Mouse (Mus musculus) induced T-regulatory cell, adult 2 months (primary cell): Measurements from ENCODE around the gene Tubgcp3.
"Not testable (repeated sequence)": the region's sequence is repeated elsewhere in the genome, so short reads cannot be mapped to it uniquely, and the experiment has no call there.

Source experiments
- DNase-seq: peaks from one replicate; pipeline ENCODE4 v3.0.0-alpha.2; 2012; ENCODE audit warnings: low read depth

Gene Tubgcp3

GRCm38 (mm10) chr8:12672056-12672881 is at the start of gene Tubgcp3:
Gene Tubgcp3 (minus strand): TSS chr8:12672248.
- DNase-seq, result peak; percentile 94

GRCm38 (mm10) chr8:12719091-12719490 is 47.0 kb upstream of the Tubgcp3 start:
- no peak for DNase-seq

DNA sequence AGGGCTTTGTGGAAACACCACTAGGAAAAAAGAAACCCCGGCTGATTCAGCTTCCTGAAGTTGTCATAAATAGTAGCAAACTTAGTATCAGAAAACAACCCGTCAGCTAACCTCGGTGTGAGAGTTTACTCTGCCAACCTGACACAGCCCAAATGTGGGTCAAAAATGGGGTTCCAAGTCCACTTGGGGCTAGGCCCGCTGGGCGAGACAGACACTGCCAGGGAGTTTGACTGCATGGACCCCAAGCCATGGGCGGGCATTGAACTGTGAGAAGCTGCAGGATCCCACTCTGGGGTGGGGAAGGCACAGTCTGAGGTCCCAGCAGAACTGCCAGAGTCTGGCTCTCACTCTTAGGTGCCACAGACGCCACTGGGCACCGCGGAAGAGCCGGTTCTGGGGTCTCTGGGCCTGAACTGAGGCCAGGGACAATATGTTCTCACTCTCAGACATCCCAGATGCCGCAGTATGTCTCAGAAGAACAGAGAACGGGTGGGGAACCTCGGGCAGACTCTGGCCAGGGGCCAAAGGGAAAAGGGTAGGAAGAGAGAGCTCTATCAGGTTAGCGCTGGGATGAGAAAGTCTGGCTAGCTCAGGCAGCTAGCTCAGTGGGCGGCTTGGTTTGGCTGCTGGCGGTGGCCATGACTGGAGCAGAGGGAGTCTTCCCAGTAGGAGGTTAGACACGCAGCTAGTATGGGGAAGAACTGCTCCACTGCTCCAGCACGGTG is 44.0 kb upstream of the Tubgcp3 start:
- no peak for DNase-seq

- no peak for DNase-seq
These were observed 39.6 kb upstream of the Tubgcp3 start for GRCm38 (mm10) chr8:12711623-12712022.

- no peak for DNase-seq
These were observed 31.5 kb upstream of the Tubgcp3 start for GRCm38 (mm10) chr8:12703597-12703996.

DNA sequence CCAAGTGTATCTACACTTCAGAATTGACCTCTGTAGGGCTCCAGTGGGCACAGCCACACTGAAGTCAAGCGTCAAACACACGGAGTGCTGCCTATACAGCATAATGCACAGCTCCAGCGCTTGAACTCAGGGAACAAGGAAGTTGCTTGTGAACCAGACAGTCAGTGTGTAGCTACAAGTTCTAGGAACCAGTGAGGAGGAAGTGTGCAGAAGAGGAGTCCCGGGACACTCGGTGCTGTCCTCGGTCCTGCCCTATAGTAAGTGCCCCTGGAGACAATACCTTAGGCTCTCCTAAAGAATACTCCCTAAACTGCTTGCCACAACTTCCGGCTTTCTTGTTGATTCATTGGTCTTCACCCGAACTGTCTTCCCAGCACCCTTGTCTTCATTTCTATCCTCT is 30.2 kb upstream of the Tubgcp3 start:
- no peak for DNase-seq

DNA sequence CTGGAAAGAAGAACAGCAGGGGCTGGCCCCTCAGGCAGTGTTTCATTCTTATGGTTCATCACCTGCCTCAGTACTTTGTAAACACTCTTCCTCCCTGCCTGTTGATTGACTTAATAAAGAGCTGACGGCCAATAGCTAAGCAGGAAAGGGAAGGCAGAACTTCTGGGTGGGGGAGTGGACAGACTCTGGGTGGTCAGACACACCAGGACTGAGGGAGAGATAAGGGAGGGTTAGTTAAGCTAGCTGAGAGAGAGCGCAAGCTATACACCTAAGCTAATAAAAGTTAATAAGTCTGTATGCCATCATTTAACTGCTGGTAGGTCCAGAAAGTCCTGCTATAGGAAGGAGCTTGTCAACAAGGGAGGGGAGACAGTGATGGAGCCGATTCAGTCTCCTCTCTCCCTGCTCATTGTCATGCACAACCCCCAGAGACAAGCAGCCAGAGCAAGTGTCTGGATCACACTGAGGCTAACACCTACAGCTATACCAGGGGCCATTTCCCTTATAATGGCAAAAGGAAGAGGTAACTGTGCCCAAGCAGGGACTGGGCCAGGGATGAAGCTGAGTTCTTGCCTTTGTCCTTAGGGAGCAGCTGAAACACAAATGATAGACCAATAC is 26.7 kb upstream of the Tubgcp3 start:
- no peak for DNase-seq

DNA sequence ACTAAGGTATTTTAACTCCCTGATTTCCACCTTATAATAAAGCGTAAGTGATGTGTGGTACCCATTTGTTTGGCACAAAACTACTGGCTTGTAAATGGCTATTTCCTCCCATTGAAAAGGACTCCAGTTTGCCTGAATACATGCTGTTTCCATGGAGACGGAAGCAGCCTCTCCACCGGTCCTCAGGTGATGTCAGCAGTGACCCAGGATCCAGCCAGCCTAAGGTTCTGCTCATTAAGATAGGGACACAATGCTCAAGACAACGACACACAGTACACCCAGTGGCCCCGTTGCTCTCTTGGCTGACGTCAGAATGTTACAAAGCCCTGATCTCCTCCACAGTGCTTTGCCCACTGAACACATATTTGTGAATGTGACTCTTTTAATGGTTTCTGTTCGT is 16.8 kb upstream of the Tubgcp3 start:
- DNase-seq, result no peak

- DNase-seq, result peak; percentile 85
These were observed 5.5 kb upstream of the Tubgcp3 start for GRCm38 (mm10) chr8:12677529-12677928.

- no peak for DNase-seq
These were observed 484 bp downstream of the Tubgcp3 start for GRCm38 (mm10) chr8:12671473-12672055.

DNA sequence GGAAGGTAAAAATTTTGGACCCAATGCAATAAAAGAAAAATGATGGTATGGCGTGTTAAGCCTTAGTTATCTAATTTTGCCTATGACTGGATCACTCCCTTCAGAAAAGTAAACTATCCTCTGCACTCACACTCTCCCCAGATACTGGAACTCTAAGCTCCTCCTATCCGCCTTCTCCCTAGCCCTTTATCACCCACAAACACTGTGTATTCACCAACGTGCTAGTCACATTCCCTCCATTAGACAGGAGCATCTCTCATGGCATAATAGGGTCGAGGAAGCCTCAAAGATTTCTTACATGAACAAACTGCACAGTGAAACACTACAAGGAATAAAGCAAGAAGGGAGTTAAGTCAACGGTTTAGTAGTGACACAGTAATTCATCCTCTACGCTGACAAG is 1.1 kb downstream of the Tubgcp3 start:
- DNase-seq, result no peak

DNA sequence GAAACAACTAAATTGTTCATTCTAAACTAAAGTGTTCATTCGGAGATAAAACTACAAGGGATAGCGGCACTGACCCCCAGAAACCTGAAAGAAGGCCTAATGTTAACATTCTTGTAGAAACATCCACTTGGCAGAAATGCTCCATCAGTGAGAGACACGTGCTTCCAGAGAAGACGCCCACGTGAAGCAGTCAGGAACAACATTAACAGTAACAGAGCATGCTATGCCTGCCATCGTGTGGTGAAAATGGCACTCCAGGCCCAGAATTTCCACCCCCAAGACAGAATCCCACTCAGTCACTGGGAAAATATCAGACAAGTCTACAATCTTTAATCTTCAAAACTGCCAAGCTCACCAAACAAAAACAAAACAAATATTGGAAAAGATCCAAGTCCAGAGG is 3.2 kb downstream of the Tubgcp3 start:
- DNase-seq, result no peak

GRCm38 (mm10) chr8:12666530-12666929 is 5.5 kb downstream of the Tubgcp3 start:
- DNase-seq, result not testable (repeated sequence)

- DNase-seq, result no peak
These were observed 9.0 kb downstream of the Tubgcp3 start for GRCm38 (mm10) chr8:12663105-12663456.

GRCm38 (mm10) chr8:12662375-12663104 is 9.5 kb downstream of the Tubgcp3 start:
- DNase-seq, result no peak

DNA sequence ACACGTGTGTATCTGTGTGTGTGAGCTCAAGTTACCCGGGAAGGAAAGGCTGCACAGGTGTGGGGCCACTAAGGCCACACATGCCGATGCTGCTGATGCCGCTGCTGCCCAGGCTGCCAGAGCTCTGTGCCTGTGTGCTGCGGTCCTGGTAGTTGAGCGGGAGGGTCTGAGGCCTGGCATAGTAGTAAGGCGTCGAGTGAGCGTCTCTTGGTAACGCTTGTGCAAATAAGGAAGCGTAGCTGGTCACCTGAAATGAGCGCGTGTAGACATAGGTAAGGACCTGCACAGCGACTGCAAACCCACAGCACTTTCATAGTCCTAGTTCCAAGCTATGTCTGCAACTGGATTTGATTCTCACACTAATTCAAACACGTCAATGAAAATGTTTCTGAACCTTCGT is 14.6 kb downstream of the Tubgcp3 start:
- DNase-seq, result no peak

DNA sequence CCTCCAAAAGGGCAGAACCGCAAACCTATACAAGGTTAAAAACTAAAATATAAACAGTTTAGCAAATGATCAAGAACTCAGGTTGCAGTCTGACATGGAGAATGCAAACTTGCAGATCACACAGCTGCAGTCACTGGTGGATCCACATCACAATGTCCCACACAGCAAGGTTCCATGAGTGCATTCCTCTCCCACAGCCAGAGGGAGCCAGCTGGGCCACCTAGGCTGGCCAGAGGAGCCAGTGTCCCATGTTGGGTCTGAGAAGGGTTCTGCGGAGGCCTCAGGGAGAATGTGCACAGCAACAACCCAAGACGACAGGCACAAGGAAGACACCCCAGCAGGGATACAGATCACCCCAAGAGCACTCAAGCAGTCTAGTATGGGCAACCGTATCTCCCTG is 20.8 kb downstream of the Tubgcp3 start:
- DNase-seq, result no peak

DNA sequence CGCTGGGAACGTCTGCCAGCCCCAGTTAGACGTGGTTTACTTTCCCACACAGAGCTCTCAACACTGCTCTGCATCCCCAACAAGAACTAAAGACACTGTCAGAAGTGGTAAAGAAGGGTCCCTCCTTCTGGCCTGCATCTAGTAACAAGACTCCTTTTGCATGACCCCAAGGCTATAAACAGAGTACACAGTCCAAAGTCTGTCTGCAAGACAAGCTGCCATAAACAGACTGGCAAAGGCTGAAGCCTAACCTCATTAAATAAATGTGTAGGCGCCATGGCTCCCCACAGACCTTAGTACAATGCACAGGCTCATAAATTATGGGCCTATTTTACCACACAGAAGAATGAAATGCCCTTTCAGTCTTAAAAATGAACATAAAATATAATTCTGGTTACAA is 21.6 kb downstream of the Tubgcp3 start:
- no peak for DNase-seq

DNA sequence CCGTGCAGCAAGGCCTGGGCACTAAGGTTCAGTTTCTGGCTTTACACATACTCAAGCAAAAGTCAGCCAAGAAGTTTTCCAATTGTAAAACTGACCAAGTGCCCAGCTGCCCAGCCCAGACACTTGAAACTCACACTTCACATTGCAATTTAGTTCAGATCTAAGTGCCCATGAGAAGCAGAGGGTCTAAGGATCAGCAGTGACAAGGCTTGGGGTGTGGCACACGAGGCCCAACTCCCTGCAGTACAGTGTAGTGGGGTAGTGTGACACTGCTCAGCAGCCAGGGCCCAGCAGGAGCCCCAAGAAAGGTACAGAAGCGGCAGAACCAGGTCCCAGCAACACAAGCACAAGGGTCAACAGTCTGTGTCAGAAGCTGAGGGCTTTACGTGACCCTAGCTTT is 23.1 kb downstream of the Tubgcp3 start:
- DNase-seq, result no peak

GRCm38 (mm10) chr8:12646536-12646935 is 25.5 kb downstream of the Tubgcp3 start:
- no peak for DNase-seq

DNA sequence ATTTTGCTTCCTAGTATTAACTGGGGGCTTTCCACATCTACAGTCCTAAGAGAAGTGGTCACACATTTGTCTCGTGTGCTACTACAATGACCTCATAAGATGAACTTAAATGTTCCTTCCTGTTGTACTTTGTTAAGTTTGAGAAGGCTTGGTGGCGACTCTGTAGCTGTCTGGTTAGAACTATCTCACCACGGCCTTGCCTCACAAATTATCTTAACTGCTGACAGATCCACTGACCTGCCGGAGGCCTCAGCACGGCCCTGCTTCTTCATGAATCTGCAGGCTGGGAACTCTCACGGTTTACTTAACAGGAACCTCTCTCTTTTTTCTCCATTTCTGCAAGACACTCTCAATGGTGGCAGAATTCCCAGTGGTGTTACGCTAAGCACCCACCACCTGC is 27.2 kb downstream of the Tubgcp3 start:
- DNase-seq, result no peak

DNA sequence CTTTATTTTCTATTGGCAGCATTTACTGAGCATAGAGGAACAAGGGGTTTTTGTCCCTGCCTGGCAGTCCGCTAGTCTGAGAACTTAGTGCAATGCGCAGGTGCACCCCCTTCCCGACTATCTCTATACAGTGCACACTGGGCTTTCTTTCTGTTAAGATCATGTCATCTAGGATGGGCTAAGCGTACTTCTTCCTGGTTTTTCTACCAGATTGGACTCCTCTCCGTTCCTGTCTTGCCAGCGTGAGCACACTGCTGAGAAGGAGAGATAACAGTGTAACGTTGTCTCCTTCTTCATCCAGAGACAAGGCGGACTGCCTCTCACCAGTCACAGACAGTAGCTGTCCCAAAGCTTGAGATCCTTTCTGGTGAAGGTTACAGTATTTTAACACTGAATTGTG is 27.7 kb downstream of the Tubgcp3 start:
- DNase-seq, result no peak
